Mouse (Mus musculus) heart, postnatal 0 days (tissue): ENCODE results near the gene Nradd.

ENCODE experiments used
- CTCF ChIP-seq: IDR thresholded peaks from 2 replicates; pipeline ENCODE4 v1.5.1; 2016; ENCODE audit warnings: antibody characterized with exemption, control low read depth, low read depth
- EP300 ChIP-seq: IDR thresholded peaks from 2 replicates; pipeline ENCODE4 v1.6.1; 2016; ENCODE audit warnings: antibody characterized with exemption, low read depth

GRCm38 (mm10) chr9:110669785-110670184, 45.5 kb upstream of the Nradd start:
- TF ChIP-seq CTCF (no peak), EP300 (no peak)
